Mouse (Mus musculus): ENCODE measurements around the gene Dnajb14. TPM values are rescaled to one million over a fixed set of nuclear protein-coding genes. Genes with fewer than 3 reads are reported as not detected.

Gene Dnajb14
- polyA plus RNA-seq (2012; ENCODE audit: insufficient read depth, insufficient read length, low replicate concordance, missing spikeins) = 48.1 TPM in 1 of 2 replicates, not detected in the other

GRCm38 (mm10) chr3:137867437-137868093 is at the start of gene Dnajb14:
Gene Dnajb14 (plus strand): TSS chr3:137867675.
- Histone ChIP-seq H3K4me1 (ENCODE audit: control insufficient read depth, insufficient read depth, low read length) (0 out of 2 replicates have a peak, but pooled peaks cover 3% of the 10 kb centered on the region), H3K27ac (ENCODE audit: insufficient read depth, low read depth, low read length) (peak within 1 kb of the TSS; percentile 97), H3K4me3 (ENCODE audit: insufficient read depth, low read depth, low read length) (peak within 1 kb of the TSS; percentile 97)
- TF ChIP-seq POLR2A (IDR thresholded peaks at IDR 0.05; ENCODE audit: insufficient read depth, low read depth, low read length) (0 out of 2 replicates have a peak, but pooled peaks have one; percentile 35), CTCF (IDR thresholded peaks at IDR 0.05; ENCODE audit: insufficient read depth, low read depth, low read length) (no peak)
- under 1% methylated on average over 90 of the region's 94 CpGs for WGBS

DNA sequence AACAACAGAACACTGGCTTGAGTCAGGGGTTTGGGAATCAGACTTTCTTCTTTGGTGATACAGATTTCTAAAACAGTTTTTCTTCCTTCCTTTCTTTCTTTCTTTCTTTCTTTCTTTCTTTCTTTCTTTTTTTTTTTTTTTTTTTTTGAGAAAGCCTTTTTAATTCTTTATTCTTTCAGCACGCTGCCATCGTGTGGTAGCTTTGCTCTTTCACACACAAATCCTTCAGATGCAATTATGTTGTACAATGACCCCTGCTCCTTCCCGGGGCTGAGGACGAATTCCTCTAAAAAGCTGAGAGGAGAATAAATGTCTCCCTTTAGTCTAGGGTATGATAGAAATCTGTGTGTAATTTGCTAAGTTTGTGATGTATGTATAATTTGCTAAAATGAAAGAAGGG is 48.8 kb upstream of the Dnajb14 start:
- no peak overlapping the region for H3K4me3 ChIP-seq (ENCODE audit: insufficient read depth, low read depth, low read length)
- H3K27ac ChIP-seq (ENCODE audit: insufficient read depth, low read depth, low read length) = no peak overlapping the region
- H3K4me1 ChIP-seq (ENCODE audit: control insufficient read depth, insufficient read depth, low read length) = no peaks in the 10 kb centered on the region
- 12% methylated on average over 4 of the region's 4 CpGs for WGBS
- TF ChIP-seq CTCF (IDR thresholded peaks at IDR 0.05; ENCODE audit: insufficient read depth, low read depth, low read length) (no peak), POLR2A (IDR thresholded peaks at IDR 0.05; ENCODE audit: insufficient read depth, low read depth, low read length) (no peak)

GRCm38 (mm10) chr3:137820688-137821467 is 46.6 kb upstream of the Dnajb14 start:
- TF ChIP-seq POLR2A (IDR thresholded peaks at IDR 0.05; ENCODE audit: insufficient read depth, low read depth, low read length) (no peak), CTCF (IDR thresholded peaks at IDR 0.05; ENCODE audit: insufficient read depth, low read depth, low read length) (no peak)
- Histone ChIP-seq H3K27ac (ENCODE audit: insufficient read depth, low read depth, low read length) (no peak overlapping the region), H3K4me3 (ENCODE audit: insufficient read depth, low read depth, low read length) (no peak overlapping the region), H3K4me1 (ENCODE audit: control insufficient read depth, insufficient read depth, low read length) (no peaks in the 10 kb centered on the region)
- WGBS = 86% methylated on average over 6 of the region's 6 CpGs

DNA sequence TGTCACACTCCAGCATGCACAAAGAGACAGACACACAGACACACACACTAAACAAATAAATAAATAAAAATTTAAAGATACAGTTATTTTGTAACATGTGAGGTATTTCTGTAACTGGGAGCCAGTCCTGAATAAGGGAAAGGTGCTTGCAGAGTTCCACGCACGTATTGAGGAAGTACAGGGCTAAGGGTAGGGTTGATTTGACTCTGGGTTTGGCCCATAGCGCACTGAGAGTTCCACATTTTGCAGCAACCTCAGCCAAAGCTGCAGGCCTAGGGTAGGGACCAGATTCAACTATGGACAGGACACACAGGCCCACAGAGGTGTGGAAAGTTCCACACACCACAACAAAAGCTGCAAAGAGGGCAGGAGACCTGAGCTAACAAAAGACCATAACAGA is 44.2 kb upstream of the Dnajb14 start:
- Histone ChIP-seq H3K4me3 (ENCODE audit: insufficient read depth, low read depth, low read length) (no peak overlapping the region), H3K4me1 (ENCODE audit: control insufficient read depth, insufficient read depth, low read length) (no peaks in the 10 kb centered on the region), H3K27ac (ENCODE audit: insufficient read depth, low read depth, low read length) (no peak overlapping the region)
- 94% methylated on average over 3 of the region's 3 CpGs for WGBS
- TF ChIP-seq CTCF (IDR thresholded peaks at IDR 0.05; ENCODE audit: insufficient read depth, low read depth, low read length) (no peak), POLR2A (IDR thresholded peaks at IDR 0.05; ENCODE audit: insufficient read depth, low read depth, low read length) (no peak)

- H3K27ac ChIP-seq (ENCODE audit: insufficient read depth, low read depth, low read length) = no peak overlapping the region
- no peak overlapping the region for H3K4me3 ChIP-seq (ENCODE audit: insufficient read depth, low read depth, low read length)
- no peaks in the 10 kb centered on the region for H3K4me1 ChIP-seq (ENCODE audit: control insufficient read depth, insufficient read depth, low read length)
- TF ChIP-seq CTCF (IDR thresholded peaks at IDR 0.05; ENCODE audit: insufficient read depth, low read depth, low read length) = no peak
- TF ChIP-seq POLR2A (IDR thresholded peaks at IDR 0.05; ENCODE audit: insufficient read depth, low read depth, low read length) = no peak
- 63% methylated on average over 11 of the region's 11 CpGs for WGBS
These were observed 39.8 kb upstream of the Dnajb14 start for GRCm38 (mm10) chr3:137827678-137828077.

DNA sequence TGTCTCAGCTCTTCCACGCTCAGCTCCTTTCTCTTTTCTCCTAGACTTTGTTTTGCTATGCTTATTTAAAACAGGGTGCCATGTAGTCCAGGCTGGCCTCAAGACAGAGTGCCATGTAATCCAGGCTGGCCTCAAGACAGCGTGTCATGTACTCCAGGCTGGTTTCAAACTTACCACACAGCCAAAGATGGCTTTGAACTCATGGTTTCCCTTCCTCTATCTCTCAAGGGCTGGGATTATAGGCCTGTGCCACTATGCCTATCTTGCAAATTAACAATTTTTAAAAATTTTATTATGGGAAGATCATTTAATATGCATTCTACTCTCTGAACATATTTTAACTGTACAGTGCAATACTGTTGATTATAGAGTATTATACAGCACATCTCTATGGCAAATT is 36.3 kb upstream of the Dnajb14 start:
- H3K4me1 ChIP-seq (ENCODE audit: control insufficient read depth, insufficient read depth, low read length) = no peaks in the 10 kb centered on the region
- no peak overlapping the region for H3K27ac ChIP-seq (ENCODE audit: insufficient read depth, low read depth, low read length)
- no peak overlapping the region for H3K4me3 ChIP-seq (ENCODE audit: insufficient read depth, low read depth, low read length)
- no peak for TF ChIP-seq CTCF (IDR thresholded peaks at IDR 0.05; ENCODE audit: insufficient read depth, low read depth, low read length)
- no peak for TF ChIP-seq POLR2A (IDR thresholded peaks at IDR 0.05; ENCODE audit: insufficient read depth, low read depth, low read length)
- 98% methylated on average over 2 of the region's 2 CpGs for WGBS

- TF ChIP-seq POLR2A (IDR thresholded peaks at IDR 0.05; ENCODE audit: insufficient read depth, low read depth, low read length) (no peak), CTCF (IDR thresholded peaks at IDR 0.05; ENCODE audit: insufficient read depth, low read depth, low read length) (no peak)
- no peak overlapping the region for H3K4me3 ChIP-seq (ENCODE audit: insufficient read depth, low read depth, low read length)
- no peak overlapping the region for H3K27ac ChIP-seq (ENCODE audit: insufficient read depth, low read depth, low read length)
- H3K4me1 ChIP-seq (ENCODE audit: control insufficient read depth, insufficient read depth, low read length) = no peaks in the 10 kb centered on the region
These were observed 34.3 kb upstream of the Dnajb14 start for GRCm38 (mm10) chr3:137833128-137833527.

DNA sequence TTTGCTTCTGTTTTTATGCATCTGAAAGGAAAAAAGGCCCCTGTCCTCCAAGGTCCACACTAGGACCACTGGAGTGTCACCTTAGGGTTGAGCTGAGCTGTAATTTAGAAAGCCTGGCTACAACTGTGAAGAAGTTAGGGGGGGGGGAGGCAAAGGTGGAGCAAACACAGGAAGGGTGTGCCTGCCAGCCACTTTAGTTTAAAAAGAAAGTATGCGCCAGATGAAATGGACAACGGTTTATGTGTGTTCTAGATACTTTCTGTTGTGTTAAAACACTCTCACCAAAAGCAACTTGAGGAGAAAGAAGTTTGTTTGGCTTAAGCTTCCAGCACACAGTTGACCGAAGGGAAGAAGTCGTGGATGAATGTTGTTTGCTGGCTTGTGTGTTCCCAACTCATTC is 33.8 kb upstream of the Dnajb14 start:
- 79% methylated on average over 4 of the region's 4 CpGs for WGBS
- TF ChIP-seq POLR2A (IDR thresholded peaks at IDR 0.05; ENCODE audit: insufficient read depth, low read depth, low read length) = no peak
- H3K4me3 ChIP-seq (ENCODE audit: insufficient read depth, low read depth, low read length) = no peak overlapping the region

DNA sequence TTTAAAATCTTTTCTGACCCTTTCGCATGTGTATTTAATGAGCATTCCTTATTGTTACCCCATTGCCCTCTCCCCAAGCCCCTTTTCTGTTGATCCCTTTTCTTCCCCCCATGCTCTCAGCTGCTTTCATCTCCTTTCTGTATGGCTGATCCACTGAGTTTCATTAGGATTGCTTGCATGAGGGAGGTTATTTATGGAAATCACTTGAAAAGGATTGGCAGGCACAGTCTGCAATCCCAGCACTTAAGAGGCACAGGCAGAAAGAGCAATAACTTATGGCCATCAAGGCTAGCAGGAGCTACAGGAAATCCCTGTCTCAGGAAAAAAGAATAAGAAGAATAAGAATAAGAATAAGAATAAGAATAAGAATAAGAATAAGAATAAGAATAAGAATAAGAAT is 30.9 kb upstream of the Dnajb14 start:
- no peak for TF ChIP-seq CTCF (IDR thresholded peaks at IDR 0.05; ENCODE audit: insufficient read depth, low read depth, low read length)
- Histone ChIP-seq H3K4me1 (ENCODE audit: control insufficient read depth, insufficient read depth, low read length) (no peaks in the 10 kb centered on the region), H3K4me3 (ENCODE audit: insufficient read depth, low read depth, low read length) (no peak overlapping the region), H3K27ac (ENCODE audit: insufficient read depth, low read depth, low read length) (no peak overlapping the region)
- 64% methylated on average over 1 of the region's 1 CpGs for WGBS

More for the DNA sequence above, 33.8 kb upstream of the Dnajb14 start:
- Histone ChIP-seq H3K27ac (ENCODE audit: insufficient read depth, low read depth, low read length) (no peak overlapping the region), H3K4me1 (ENCODE audit: control insufficient read depth, insufficient read depth, low read length) (no peaks in the 10 kb centered on the region)

Data from olfactory bulb, adult 2 months (tissue).